Mouse (Mus musculus): ENCODE data around the gene Pelo.

DNA sequence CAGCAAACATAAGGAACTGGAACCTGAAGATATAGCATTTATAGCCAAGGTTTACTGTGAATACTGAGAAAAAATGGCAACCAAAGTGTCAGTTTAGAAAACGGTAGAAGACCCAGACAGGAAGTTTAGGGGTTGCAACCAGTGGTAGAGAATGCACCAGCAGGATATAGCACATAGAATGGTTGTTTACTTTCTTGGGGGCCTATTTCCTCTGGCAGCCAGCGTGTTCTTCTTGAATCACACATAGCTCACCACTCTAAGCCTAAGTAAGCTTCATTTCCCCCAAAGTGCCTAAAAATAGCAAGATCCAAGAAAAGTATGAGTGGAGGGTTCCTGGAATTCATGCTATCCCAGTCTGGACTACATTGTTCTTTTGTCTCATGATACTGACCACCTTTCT, 47.3 kb downstream of the Pelo start:
- TF ChIP-seq POLR2A (IDR thresholded peaks at IDR 0.05; ENCODE audit: borderline replicate concordance, control insufficient read depth, low read depth, low read length) (no peak), CTCF (IDR thresholded peaks at IDR 0.05; ENCODE audit: control insufficient read depth, insufficient read depth, low read length) (no peak)
